Mouse (Mus musculus): ENCODE results near the gene Hoxd1.

Gene Hoxd1

GRCm38 (mm10) chr2:74749337-74750121, 13.3 kb upstream of the Hoxd1 start:
- DNase-seq, result peak; percentile 79

GRCm38 (mm10) chr2:74750731-74751250, 12.0 kb upstream of the Hoxd1 start:
- no peak for DNase-seq

GRCm38 (mm10) chr2:74751861-74752260, 10.9 kb upstream of the Hoxd1 start:
- DNase-seq, result no peak

- DNase-seq, result peak; percentile 44
Observed at GRCm38 (mm10) chr2:74752431-74753174, 10.2 kb upstream of the Hoxd1 start.

GRCm38 (mm10) chr2:74753175-74753523, 9.6 kb upstream of the Hoxd1 start:
- peak; percentile 39 for DNase-seq

- no peak for DNase-seq
Observed at GRCm38 (mm10) chr2:74753711-74754110, 9.1 kb upstream of the Hoxd1 start.

- DNase-seq, result no peak
Observed at GRCm38 (mm10) chr2:74760146-74760545, 2.6 kb upstream of the Hoxd1 start.

GRCm38 (mm10) chr2:74761941-74762340, 839 bp upstream of the Hoxd1 start:
- DNase-seq, result no peak

- peak; percentile 19 for DNase-seq
Observed at GRCm38 (mm10) chr2:74763245-74763735, 510 bp downstream of the Hoxd1 start.

GRCm38 (mm10) chr2:74763976-74764375, 1.2 kb downstream of the Hoxd1 start:
- DNase-seq, result no peak

GRCm38 (mm10) chr2:74774359-74774758, 11.6 kb downstream of the Hoxd1 start:
- DNase-seq, result no peak

- DNase-seq, result no peak
Observed at GRCm38 (mm10) chr2:74777536-74778275, 14.9 kb downstream of the Hoxd1 start.

GRCm38 (mm10) chr2:74781386-74781785, 18.6 kb downstream of the Hoxd1 start:
- DNase-seq, result no peak

GRCm38 (mm10) chr2:74795531-74795930, 32.8 kb downstream of the Hoxd1 start:
- DNase-seq, result no peak

GRCm38 (mm10) chr2:74808431-74808830, 45.7 kb downstream of the Hoxd1 start:
- no peak for DNase-seq
